Mouse (Mus musculus) inflammation-experienced regulatory T-cells (primary cell): Measurements from ENCODE around the gene Plcb3. TPM values are rescaled to one million over a fixed set of nuclear protein-coding genes. Genes with fewer than 3 reads are reported as not detected.

Experiments used
- polyA plus RNA-seq, 2 experiments: library from polyadenylated mRNA; unstranded; fragments of 100-300 nt; shearing (Covaris generic); gene quantifications; one replicate each; pipeline ENCODE4 v1.2.1; 2017

Gene Plcb3
- polyA plus RNA-seq, 2 experiments from 2014 or later = 38.5 to 43.6 TPM

Other genes starting within 250 kb of the Plcb3 start
- 10 to 100 TPM; 50.1 to 58.1 TPM for gene Rps6ka4, start 135.8 kb downstream of the Plcb3 start, polyA plus RNA-seq
- 10 to 100 TPM; 41.3 to 59.0 TPM for gene Ccdc88b, start 118.3 kb downstream of the Plcb3 start, polyA plus RNA-seq
- gene Trmt112, start 66.8 kb downstream of the Plcb3 start, polyA plus RNA-seq = 100 to 1,000 TPM; 141 to 157 TPM
- 100 to 1,000 TPM; 238 to 261 TPM for gene Prdx5, start 66.4 kb downstream of the Plcb3 start, polyA plus RNA-seq
- gene Esrra, start 54.7 kb downstream of the Plcb3 start, polyA plus RNA-seq = 10 to 100 TPM; 25.6 to 26.6 TPM
- not detected for gene Catsperz, start 51.1 kb downstream of the Plcb3 start, polyA plus RNA-seq
- gene Kcnk4, start 42.0 kb downstream of the Plcb3 start, polyA plus RNA-seq = not detected
- gene Bad, start 34.6 kb downstream of the Plcb3 start, polyA plus RNA-seq = 10 to 100 TPM; 32.4 to 39.4 TPM
- 10 to 100 TPM; 14.2 to 14.5 TPM for gene Gpr137, start 34.0 kb downstream of the Plcb3 start, polyA plus RNA-seq
- gene Ppp1r14b, start 1.5 kb downstream of the Plcb3 start, polyA plus RNA-seq = 100 to 1,000 TPM; 164 to 215 TPM
- gene Fkbp2, start 4.0 kb upstream of the Plcb3 start, polyA plus RNA-seq = 10 to 100 TPM; 40.3 to 59.9 TPM
- 10 to 100 TPM; 12.9 to 18.5 TPM for gene Vegfb, start 11.2 kb upstream of the Plcb3 start, polyA plus RNA-seq
- gene Dnajc4, start 16.1 kb upstream of the Plcb3 start, polyA plus RNA-seq = 10 to 100 TPM; 52.2 to 52.7 TPM
- gene Nudt22, start 19.6 kb upstream of the Plcb3 start, polyA plus RNA-seq = 10 to 100 TPM; 24.4 to 38.2 TPM
- gene Trpt1, start 19.7 kb upstream of the Plcb3 start, polyA plus RNA-seq = 1 to 10 TPM; 5.4 to 7.0 TPM
- 100 to 1,000 TPM; 341 to 346 TPM for gene Fermt3, start 43.0 kb upstream of the Plcb3 start, polyA plus RNA-seq
- 100 to 1,000 TPM; 173 to 257 TPM for gene Stip1, start 63.5 kb upstream of the Plcb3 start, polyA plus RNA-seq
- gene Macrod1, start 80.3 kb upstream of the Plcb3 start, polyA plus RNA-seq = 10 to 100 TPM; 15.3 to 31.2 TPM
- under 1 TPM; 0.13 to 0.88 TPM for gene Flrt1, start 129.3 kb upstream of the Plcb3 start, polyA plus RNA-seq
- 10 to 100 TPM; 53.9 to 54.8 TPM for gene Otub1, start 229.8 kb upstream of the Plcb3 start, polyA plus RNA-seq
- 100 to 1,000 TPM; 406 to 412 TPM for gene Cox8a, start 241.1 kb upstream of the Plcb3 start, polyA plus RNA-seq